Mouse (Mus musculus) thymus, adult 18-20 months (tissue): Measurements from ENCODE around the gene Tcstv3.
"Not testable (repeated sequence)": the region's sequence is repeated elsewhere in the genome, so short reads cannot be mapped to it uniquely, and the experiment has no call there.

Source experiments
- DNase-seq, 2 experiments: peaks; one replicate each; pipeline ENCODE4 v3.0.0; 2022; ENCODE audit warnings: mixed read lengths in 2 of 2

The Tcstv3 gene

DNA sequence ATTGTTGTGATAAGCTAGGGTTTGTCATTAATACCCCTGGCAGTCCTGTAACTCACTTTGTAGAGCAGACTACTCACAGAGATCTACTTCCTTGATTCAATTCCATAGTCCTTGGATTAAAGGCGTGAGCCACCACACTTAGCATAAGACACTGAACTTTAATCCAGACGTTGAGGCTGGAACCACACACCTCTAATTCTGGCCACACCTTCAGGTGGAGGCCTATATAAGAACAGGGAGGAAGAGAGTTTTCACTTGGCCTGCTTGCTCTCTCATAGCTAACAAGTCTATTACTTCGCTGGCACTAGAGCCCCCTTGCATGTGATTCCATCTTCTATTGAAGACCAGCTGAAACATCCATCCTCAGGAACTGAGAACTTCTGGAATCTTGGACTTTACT lies at the start of gene Tcstv3:
Tcstv3 (plus strand) TSS at position 301 of the 400 bp plus-strand sequence.
- not testable (repeated sequence) for DNase-seq

DNA sequence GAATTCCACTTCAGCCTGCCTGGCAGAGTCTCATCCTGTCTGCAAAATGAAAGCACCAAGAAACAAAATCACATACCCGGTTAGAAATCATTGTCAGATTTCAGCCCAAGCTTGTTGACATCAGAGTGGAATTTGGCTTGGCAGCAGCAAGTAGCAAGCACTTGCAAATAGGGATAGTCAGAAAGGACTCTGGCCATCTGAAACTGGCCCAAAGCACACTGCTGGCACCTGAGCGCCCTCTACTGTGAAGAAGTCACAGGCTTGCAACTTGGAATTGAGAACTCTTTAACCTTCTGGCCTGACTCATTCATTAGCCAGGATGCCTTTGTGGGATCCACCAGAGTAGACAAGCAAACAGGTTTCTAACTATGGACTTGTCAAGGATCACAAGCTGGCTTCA lies 38.8 kb upstream of the Tcstv3 start:
- DNase-seq: not testable (repeated sequence)

DNA sequence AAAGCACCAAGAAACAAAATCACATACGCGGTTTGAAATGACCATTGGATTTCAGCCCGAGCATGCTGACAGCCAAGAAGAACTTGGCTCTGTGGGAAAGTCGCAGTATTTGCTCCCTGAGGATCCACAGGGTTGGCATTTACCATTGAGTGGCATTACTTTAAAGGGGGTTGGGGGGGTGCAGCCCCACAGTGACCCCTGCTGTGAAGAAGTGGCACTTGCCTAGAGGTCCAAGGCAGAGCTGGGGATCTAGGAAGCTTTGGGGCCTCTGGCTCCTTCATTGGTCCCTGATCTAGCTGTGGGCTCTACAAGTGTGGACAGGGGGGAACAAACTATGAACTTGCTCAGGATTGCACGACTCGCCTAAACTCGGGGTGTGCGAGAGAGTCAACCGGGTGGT lies 37.9 kb upstream of the Tcstv3 start:
- DNase-seq: no peak

DNA sequence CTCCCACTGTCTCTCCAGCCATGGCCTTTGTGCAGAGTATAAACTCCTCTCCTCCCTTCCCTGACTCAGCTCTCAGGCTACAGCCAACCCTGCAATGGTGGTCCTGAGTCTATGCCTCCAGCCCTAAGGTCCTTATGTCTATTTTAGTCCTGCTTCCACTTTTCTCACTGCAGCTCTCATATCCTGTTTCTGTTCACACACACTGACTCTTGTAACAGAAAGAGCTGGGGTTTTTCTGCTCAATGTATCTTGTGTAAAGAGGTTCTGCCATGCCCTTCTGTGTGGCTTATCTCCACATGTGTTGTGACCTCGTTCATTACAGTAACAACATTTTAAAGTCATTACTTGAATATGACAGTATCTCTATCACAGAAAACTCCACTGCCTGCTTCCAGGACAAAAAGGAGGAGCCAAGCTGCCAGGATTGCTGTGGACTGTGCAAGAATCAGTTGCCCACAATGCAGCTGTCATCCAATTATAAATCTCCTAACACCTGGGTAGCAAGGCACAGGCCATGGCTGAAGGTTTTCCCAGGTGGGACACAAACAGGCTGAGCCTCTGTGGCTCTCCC lies 17.3 kb upstream of the Tcstv3 start:
- DNase-seq: no peak

DNA sequence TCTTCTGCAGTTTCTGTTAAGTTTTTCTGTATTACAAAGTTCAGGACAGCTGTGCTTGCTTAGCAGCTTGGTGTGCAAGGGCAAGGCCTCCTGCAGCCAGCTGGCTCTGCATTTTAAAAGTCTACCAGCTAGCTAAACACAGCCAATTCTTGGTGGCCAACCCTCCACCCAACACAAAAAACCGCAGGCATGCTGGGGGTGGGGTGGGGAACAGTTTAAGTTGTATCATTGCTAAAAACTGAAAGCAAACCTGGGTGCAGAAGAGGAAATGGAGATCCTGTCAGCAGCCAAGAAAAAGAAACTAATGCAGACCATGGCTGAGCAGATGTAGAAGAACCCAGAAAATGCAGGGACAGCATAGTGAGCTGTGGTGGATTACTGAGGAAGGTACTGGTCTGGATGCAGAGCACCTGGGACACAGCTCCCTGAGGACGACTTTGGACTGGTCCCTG lies 16.7 kb upstream of the Tcstv3 start, which contains the start of gene BC147527:
BC147527 (plus strand) TSS at position 402 of the 452 bp plus-strand sequence.
- DNase-seq: peak; percentile 45 to 63

DNA sequence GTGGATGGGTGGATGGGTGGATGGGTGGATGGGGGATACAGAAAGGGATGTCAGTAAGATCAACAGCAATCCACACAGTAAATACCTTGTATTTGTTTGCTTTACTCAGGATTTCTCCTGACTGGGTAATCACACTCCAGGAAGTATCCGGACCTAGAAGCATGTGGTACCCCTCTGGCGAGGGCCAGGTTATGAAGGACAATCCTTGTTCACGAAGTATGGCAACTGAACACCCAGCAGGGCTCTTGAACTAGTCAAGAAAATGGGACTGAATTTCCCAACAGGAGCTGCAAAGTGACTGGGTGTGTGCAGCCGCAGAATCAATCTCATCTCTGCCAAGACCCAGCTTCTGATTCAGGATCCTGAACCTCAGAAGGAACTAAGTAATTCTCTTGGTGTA lies 15.8 kb upstream of the Tcstv3 start:
- DNase-seq: no peak

DNA sequence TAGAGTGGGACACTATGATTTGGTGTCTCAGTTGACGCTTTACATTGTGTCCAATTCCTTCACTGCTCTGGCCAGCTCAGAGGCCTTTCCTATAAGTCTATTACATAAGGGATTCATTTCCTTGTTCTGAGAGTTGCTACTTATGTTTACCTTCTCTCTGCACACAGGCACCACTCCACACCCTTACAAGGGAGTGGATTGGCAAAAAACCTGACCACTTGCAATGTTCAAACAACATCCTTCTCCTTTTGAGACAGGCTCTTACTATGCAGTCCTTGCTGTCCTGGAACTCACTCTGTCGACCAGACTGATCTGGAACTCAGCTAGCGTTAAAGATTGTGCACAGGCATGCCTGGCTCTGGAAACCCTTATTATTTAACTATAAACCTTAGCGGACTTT lies 5.9 kb upstream of the Tcstv3 start:
- DNase-seq: no peak

DNA sequence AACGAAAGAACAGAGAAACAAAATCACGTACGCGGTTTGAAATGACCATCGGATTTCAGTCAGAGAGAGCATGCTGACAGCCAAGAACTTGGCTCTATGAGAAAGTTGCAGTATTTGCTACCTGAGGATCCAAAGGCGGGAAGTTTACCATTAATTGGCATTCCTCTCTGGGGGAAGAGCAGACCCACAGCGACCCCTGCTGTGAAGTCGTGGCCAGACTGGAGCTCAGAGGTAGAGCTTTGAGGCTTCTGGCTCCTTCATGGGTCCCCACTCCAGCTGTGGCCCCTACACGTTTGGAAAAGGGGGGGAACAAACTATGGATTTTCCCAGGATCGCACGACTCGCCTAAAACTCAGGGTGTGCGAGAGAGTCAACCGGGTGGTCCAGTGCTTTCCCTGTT lies 3.1 kb upstream of the Tcstv3 start:
- DNase-seq: no peak

DNA sequence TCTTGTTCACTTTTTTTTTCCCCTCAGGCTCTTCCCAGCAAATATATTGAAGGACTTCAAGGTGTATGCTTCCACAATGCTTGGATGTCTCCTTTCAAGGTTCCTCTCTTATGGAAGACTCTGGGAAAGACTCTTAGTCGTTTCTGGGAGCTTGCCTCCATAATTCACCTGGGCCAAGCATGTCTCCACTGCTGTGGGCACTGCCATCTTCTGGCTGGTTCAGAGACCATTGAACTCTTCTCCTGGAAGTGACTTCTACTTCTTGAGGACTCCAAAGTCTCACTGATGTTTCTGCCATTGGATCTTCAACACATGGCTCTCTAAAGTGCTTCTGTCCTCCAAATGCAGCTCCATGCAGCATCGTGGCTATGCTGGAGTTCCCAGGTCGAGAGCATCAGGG lies 3.5 kb downstream of the Tcstv3 start:
- no peak for DNase-seq

DNA sequence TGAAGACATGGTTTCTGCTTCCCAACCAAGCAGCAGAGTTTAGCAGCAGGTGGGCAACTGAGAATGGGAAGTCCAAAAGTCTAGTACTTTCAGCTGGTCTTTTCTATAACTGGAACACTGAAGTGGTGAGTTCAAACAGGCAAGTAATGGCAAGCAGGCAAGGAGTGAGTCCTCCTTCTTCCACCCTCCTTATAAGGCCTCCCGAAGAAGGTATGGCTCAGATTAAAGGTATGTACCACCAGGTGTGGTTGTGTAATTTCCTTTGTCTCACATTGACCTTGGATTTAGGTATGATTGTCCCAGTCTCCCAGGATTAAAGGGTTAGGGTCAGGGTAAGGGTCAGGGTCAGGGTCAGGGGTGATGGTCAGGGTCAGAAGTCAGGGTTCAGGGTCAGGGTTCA lies 4.0 kb downstream of the Tcstv3 start:
- no peak for DNase-seq
